Mouse (Mus musculus) CH12.LX (cell line): ENCODE results near the gene Ppara. TPM values are rescaled to one million over a fixed set of nuclear protein-coding genes. Genes with fewer than 3 reads are reported as not detected.

Experiments used
- DNase-seq: peaks from one replicate; pipeline ENCODE4 v3.0.0-alpha.2; 2013; ENCODE audit errors: extremely low read depth
- H3K27ac ChIP-seq: 2 replicates; pipeline ENCODE4 v1.5.1; 2012; ENCODE audit warnings: low read depth, mild to moderate bottlenecking, control low read depth, moderate library complexity; ENCODE audit not compliant: insufficient read depth
- H3K27me3 ChIP-seq: replicated peaks from 2 replicates; pipeline ENCODE3; 2012; ENCODE audit warnings: inconsistent platforms
- H3K36me3 ChIP-seq, 2 experiments: replicated peaks in 1 of 2; 2 replicates each; pipeline versions ENCODE3 to v1.6.1; 2012; ENCODE audit warnings: inconsistent platforms in 1 of 2, low read length in 1 of 2, mild to moderate bottlenecking in 1 of 2, mixed read lengths in 1 of 2, moderate library complexity in 1 of 2; ENCODE audit not compliant: control insufficient read depth in 1 of 2, insufficient read depth in 1 of 2
- H3K4me1 ChIP-seq, 2 experiments: 2 replicates each; pipeline ENCODE4 v1.6.1; 2012; ENCODE audit warnings: inconsistent platforms in 1 of 2, moderate library complexity in 1 of 2; ENCODE audit not compliant: insufficient read depth in 2 of 2, control insufficient read depth in 1 of 2
- H3K4me2 ChIP-seq: 2 replicates; pipeline ENCODE4 v1.6.1; 2012; ENCODE audit warnings: low read depth, mild to moderate bottlenecking, control low read depth; ENCODE audit not compliant: poor library complexity, insufficient read depth, severe bottlenecking
- H3K4me3 ChIP-seq, 3 experiments: fragments of 150-350 bp in 1 of 3; sonication (generic) in 1 of 3; replicated peaks in 1 of 3; 2 replicates each; pipeline versions ENCODE3 to v1.5.1; 2011 to 2012; ENCODE audit warnings: low read depth in 2 of 3, low read length in 2 of 3, mild to moderate bottlenecking in 2 of 3, moderate library complexity in 2 of 3, control low read depth in 1 of 3, improper control_type of control experiment in 1 of 3, inconsistent platforms in 1 of 3, mixed read lengths in 1 of 3; ENCODE audit not compliant: poor library complexity in 1 of 3
- H3K79me2 ChIP-seq: replicated peaks from 2 replicates; pipeline ENCODE4 v1.6.1; 2012; ENCODE audit warnings: mild to moderate bottlenecking, moderate library complexity; ENCODE audit not compliant: control insufficient read depth, poor library complexity, insufficient read depth, severe bottlenecking; ENCODE audit errors: extremely low read depth
- H3K9ac ChIP-seq: 2 replicates; pipeline ENCODE4 v1.6.1; 2012; ENCODE audit warnings: low read depth, mild to moderate bottlenecking, control low read depth, moderate library complexity; ENCODE audit not compliant: insufficient read depth
- H3K9me3 ChIP-seq: replicated peaks from 2 replicates; pipeline ENCODE3; 2012; ENCODE audit warnings: low read length, inconsistent platforms, mixed read lengths
- BHLHE40 ChIP-seq: IDR thresholded peaks from 2 replicates; pipeline ENCODE4 v1.6.1; 2011; ENCODE audit warnings: mild to moderate bottlenecking, low read depth, low read length, improper control_type of control experiment
- E2F4 ChIP-seq: IDR thresholded peaks from 2 replicates; pipeline ENCODE4 v1.6.1; 2011; ENCODE audit warnings: low read depth, low read length, improper control_type of control experiment; ENCODE audit not compliant: insufficient replicate concordance
- HCFC1 ChIP-seq: IDR thresholded peaks from 2 replicates; pipeline ENCODE4 v1.6.1; 2012; ENCODE audit warnings: low read depth, mild to moderate bottlenecking, inconsistent platforms, low read length, improper control_type of control experiment
- IRF4 ChIP-seq: IDR thresholded peaks from 2 replicates; pipeline ENCODE4 v1.6.1; 2014; ENCODE audit warnings: low read depth, mild to moderate bottlenecking, inconsistent platforms, low read length, improper control_type of control experiment
- JUND ChIP-seq: conservative IDR thresholded peaks from 2 replicates; pipeline ENCODE4 v1.6.1; 2011; ENCODE audit warnings: low read depth, low read length, improper control_type of control experiment
- MAFK ChIP-seq: IDR thresholded peaks from 2 replicates; pipeline ENCODE4 v1.6.1; 2011; ENCODE audit warnings: low read length, improper control_type of control experiment; ENCODE audit not compliant: insufficient replicate concordance
- MAX ChIP-seq: IDR thresholded peaks from 2 replicates; pipeline ENCODE4 v1.6.1; 2011; ENCODE audit warnings: low read length, improper control_type of control experiment
- MXI1 ChIP-seq: IDR thresholded peaks from 2 replicates; pipeline ENCODE4 v1.6.1; 2011; ENCODE audit warnings: mild to moderate bottlenecking, low read depth, low read length, improper control_type of control experiment
- RAD21 ChIP-seq: IDR thresholded peaks from 2 replicates; pipeline ENCODE4 v1.6.1; 2011; ENCODE audit warnings: low read depth, mild to moderate bottlenecking, low read length, improper control_type of control experiment, moderate library complexity
- SIN3A ChIP-seq: IDR thresholded peaks from 2 replicates; pipeline ENCODE4 v1.6.1; 2012; ENCODE audit warnings: low read length, improper control_type of control experiment, inconsistent platforms
- USF2 ChIP-seq: conservative IDR thresholded peaks from 2 replicates; pipeline ENCODE4 v1.6.1; 2011; ENCODE audit warnings: low read depth, low read length, improper control_type of control experiment
- dilution Hi-C: fragments of 300-500 bp; cut with MboI; formaldehyde crosslinking; loops from 2 replicates; pipeline ENCODE4 v1.14.3; 2020; ENCODE audit warnings: low sequenced_read_pairs; ENCODE audit not compliant: extremely low pct_unique_long_range_greater_than_20kb, extremely low pct_ligation_motif_present
- in situ Hi-C: fragments of 300-500 bp; cut with MboI; formaldehyde crosslinking; loops from 3 replicates; pipeline ENCODE4 v1.14.3; 2019; ENCODE audit warnings: low sequenced_read_pairs, low pct_ligation_motif_present, low pct_unique_long_range_greater_than_20kb, mixed read lengths
- polyA plus RNA-seq: library from polyadenylated mRNA; unstranded; fragments of >175 nt; gene quantifications from 2 replicates; pipeline ENCODE4 v1.2.1, GENCODE M21; 2012; ENCODE audit warnings: low read depth; ENCODE audit not compliant: insufficient read length
- total RNA-seq, 2 experiments: library from RNA; depleted of rRNA; stranded (reverse); fragments of 300-350 nt in 1 of 2; fragments of >200 nt in 1 of 2; gene quantifications; 2 replicates each; pipeline ENCODE4 v1.2.3; 2012 to 2014

The Ppara gene
- total and polyA plus RNA-seq, 3 experiments, result not detected

DNA sequence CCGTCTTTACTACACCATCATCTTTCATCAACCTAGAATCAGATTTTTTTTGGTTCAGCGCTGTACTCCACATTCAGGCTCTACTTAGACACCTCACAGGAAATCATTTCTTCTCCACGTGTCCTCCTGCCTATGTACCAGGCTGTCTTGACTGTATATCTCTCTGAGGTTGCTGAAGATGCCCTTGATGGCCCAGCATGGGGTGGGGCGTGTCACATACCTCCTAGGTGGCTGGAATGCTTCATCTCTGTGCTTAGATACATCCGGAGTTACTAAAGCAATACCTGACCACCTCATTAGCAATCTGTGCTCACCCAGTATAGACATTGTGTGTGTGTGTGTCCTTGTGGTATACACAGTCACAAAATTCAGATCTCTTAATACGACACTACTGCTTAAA is 60.7 kb downstream of the Ppara start:
- H3K4me1 ChIP-seq, result no peaks in the 10 kb centered on the region
- no peaks in the 10 kb centered on the region for H3K9me3 ChIP-seq
- H3K79me2 ChIP-seq, result no peaks in the 10 kb centered on the region
- dilution Hi-C loops (no loop called here), in situ Hi-C loops (no loop called here)
- H3K36me3 ChIP-seq, result no peaks in the 10 kb centered on the region
- H3K4me3 ChIP-seq, result no peak overlapping the region
- no peak for DNase-seq
- no peaks in the 10 kb centered on the region for H3K27me3 ChIP-seq
- H3K4me2 ChIP-seq, result no peak overlapping the region
- H3K27ac ChIP-seq, result no peak overlapping the region
- H3K9ac ChIP-seq, result no peak overlapping the region
- TF ChIP-seq MXI1, result no peak
- no peak for TF ChIP-seq E2F4

DNA sequence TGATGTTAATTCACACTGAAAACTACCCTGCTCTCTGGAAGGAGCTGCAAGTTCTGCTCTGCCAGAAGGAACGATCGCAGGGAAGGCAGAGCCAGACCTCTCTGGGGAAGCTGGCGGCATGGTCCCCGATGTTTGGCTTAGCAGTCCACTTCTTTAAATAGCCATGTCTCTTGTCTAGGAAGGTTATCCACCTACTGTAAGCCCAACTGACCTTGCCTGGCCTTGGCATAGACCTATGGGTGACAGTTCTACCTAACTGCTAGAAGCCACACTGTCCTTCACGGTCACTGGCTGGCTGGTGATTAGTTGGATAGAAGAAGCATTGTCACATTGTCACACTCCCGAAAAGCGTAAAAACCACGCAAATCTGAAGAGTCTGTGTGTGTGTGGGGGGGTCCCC is 63.9 kb downstream of the Ppara start:
- peaks cover 2% of the 10 kb centered on the region for H3K27me3 ChIP-seq

DNA sequence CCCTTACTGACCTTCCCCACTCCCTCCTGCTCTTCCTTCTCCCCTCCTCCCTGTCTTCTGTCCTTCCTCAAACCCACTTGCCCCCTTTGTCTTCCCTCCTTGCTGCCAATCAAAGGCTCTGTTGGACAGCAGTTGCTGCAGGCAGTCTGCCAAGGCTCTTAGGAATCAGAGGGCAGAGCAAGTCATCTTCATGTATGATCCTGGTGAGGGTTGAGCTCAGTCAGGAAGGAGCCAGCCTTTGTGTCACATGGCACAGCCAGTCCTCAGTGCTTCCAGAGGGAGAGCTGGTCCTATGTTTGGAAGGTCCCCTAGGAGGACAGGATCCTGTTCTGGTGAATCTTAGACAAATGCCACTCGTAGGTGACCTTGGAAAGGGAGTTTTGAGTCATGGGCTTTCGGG is 68.1 kb downstream of the Ppara start:
- Histone ChIP-seq H3K27ac (no peak overlapping the region), H3K4me1 (peaks cover 6 to 21% of the 10 kb centered on the region in 2 experiments), H3K4me3 (no peak overlapping the region), H3K27me3 (peaks cover 2% of the 10 kb centered on the region), H3K9me3 (no peaks in the 10 kb centered on the region), H3K36me3 (peaks cover 0 to 15% of the 10 kb centered on the region in 2 experiments), H3K9ac (no peak overlapping the region), H3K79me2 (no peaks in the 10 kb centered on the region), H3K4me2 (no peak overlapping the region)
- no peak for DNase-seq
- in situ Hi-C loops (no loop called here), dilution Hi-C loops (no loop called here)
- TF ChIP-seq BHLHE40 (no peak), MXI1 (no peak), USF2 (no peak), IRF4 (no peak)

More for the DNA sequence above, 63.9 kb downstream of the Ppara start:
- Histone ChIP-seq H3K4me2 (no peak overlapping the region), H3K79me2 (no peaks in the 10 kb centered on the region), H3K4me3 (no peak overlapping the region), H3K9me3 (no peaks in the 10 kb centered on the region), H3K4me1 (peaks cover 1 to 2% of the 10 kb centered on the region in 2 experiments; a peak in 3 of 4 replicates), H3K27ac (no peak overlapping the region), H3K36me3 (no peaks in the 10 kb centered on the region), H3K9ac (no peak overlapping the region)
- in situ Hi-C loops, result no loop called here
- dilution Hi-C loops, result no loop called here
- no peak for DNase-seq
- TF ChIP-seq HCFC1, result no peak
- no peak for TF ChIP-seq MAFK
- TF ChIP-seq JUND, result no peak
- no peak for TF ChIP-seq RAD21
- TF ChIP-seq SIN3A, result no peak
- TF ChIP-seq MAX, result no peak
